Mouse (Mus musculus): ENCODE results near the gene Mns1. TPM values are rescaled to one million over a fixed set of nuclear protein-coding genes. Genes with fewer than 3 reads are reported as not detected.

Gene Mns1
- polyA plus RNA-seq, 1 experiment from 2014 or later = 13.4 TPM

DNA sequence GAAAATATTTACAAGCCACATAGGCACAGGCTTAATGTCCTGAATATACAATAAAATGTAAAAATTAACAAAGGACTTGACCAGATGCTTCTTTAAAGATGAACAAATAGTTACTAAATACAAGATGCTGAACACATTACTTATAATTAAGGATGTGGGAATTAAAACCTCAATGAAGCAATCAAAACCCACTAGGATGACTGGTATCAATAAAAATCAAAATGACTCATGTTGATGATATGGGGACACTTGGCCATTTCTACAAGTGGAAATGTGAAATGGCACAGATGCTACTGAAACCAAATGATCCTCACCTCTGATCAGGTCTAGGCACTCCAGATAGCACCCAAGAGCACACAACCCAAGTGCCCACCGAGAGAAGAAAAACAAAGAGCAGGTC, 27.0 kb downstream of the Mns1 start:
- no peak for TF ChIP-seq CTCF (IDR thresholded peaks at IDR 0.05; ENCODE audit: low read depth)
- H3K4me2 ChIP-seq (ENCODE audit: low read length) = no peak overlapping the region
- no peak overlapping the region for H3K9ac ChIP-seq (ENCODE audit: low read depth, low read length)
- H3K27ac ChIP-seq = no peak overlapping the region
- no peak overlapping the region for H3K4me3 ChIP-seq (replicated peaks; ENCODE audit: low read depth, low read length)
- no peaks in the 10 kb centered on the region for H3K9me3 ChIP-seq (replicated peaks; ENCODE audit: low read length)
- DNase-seq (ENCODE audit: low spot score) (no peak), ATAC-seq (replicated peaks; ENCODE audit: low FRiP score, low read depth) (no peak)
- H3K27me3 ChIP-seq (ENCODE audit: insufficient read depth, low read length) = no peaks in the 10 kb centered on the region
- no peaks in the 10 kb centered on the region for H3K36me3 ChIP-seq (ENCODE audit: insufficient read depth, low read length)
- H3K4me1 ChIP-seq (replicated peaks; ENCODE audit: insufficient read depth, low read length) = no peaks in the 10 kb centered on the region
- 88% methylated on average over 1 of the region's 1 CpGs for WGBS

DNA sequence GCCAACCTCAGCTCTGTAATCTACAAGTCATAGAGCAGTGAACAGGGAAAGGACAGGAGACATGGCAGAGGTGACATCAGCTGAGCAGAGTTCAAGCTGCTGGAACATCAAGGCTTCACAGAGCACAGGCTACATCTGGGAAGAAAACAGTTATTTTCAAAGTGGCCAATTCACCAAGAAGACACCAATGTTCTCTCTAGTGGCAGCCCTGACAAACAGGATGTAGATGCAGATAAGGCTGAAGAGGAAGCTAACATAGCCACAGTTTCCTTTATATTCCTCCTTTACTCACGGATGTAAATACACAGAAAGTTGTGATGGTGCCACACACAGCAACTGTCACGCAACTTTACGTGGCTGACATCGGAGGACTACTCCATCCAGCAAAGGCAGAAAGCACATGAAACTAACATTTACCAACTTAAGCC, 28.0 kb downstream of the Mns1 start:
- Histone ChIP-seq H3K27me3 (ENCODE audit: insufficient read depth, low read length) (no peaks in the 10 kb centered on the region), H3K27ac (no peak overlapping the region), H3K4me2 (ENCODE audit: low read length) (no peak overlapping the region), H3K9me3 (replicated peaks; ENCODE audit: low read length) (no peaks in the 10 kb centered on the region), H3K9ac (ENCODE audit: low read depth, low read length) (no peak overlapping the region), H3K4me1 (replicated peaks; ENCODE audit: insufficient read depth, low read length) (no peaks in the 10 kb centered on the region), H3K4me3 (replicated peaks; ENCODE audit: low read depth, low read length) (no peak overlapping the region), H3K36me3 (ENCODE audit: insufficient read depth, low read length) (no peaks in the 10 kb centered on the region)
- no peak for DNase-seq (ENCODE audit: low spot score)
- ATAC-seq (replicated peaks; ENCODE audit: low FRiP score, low read depth) = no peak
- 83% methylated on average over 4 of the region's 4 CpGs for WGBS
- no peak for TF ChIP-seq CTCF (IDR thresholded peaks at IDR 0.05; ENCODE audit: low read depth)

DNA sequence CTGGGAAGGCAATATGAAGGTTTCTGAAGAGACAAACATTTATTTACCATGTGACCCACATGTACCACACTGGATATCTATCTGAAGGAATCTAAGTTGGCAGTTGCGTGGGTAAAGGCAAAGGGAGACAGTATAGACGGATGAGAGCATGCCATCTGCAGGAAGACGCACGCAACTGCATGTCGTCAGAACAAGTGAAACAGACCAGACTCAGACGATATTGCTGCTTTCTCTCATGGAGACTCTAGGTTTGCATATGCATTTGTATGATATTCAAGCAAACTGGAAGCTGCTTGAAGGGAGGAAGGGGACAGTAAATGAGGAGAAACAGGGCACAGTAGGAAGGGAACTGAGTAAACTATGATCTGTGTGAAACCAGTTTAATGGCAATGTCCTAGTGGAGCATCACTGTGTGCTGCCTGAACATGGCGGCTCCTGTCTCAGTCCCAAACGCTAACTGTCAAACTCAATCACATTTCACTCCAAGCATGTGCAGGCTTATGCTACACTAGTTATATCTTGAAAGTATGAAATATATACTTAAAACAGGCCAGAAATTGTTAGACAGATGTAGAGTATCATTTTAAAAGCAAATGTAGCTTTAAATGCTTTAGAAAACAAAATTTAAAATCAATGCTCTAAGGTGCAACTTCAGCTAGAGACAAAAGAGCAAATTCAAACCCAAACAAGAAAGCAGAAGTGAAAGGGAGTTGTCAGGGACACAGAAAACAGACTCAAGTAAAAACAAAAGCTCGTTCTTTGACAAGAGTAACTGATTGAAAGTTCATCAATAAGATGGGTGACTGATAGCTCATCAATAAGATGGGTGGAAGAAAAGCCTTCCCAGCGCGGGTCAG, 30.0 kb downstream of the Mns1 start:
- H3K36me3 ChIP-seq (ENCODE audit: insufficient read depth, low read length) = 0 out of 2 replicates have a peak, but pooled peaks cover 4% of the 10 kb centered on the region
- no peak for ATAC-seq (replicated peaks; ENCODE audit: low FRiP score, low read depth)
- no peak overlapping the region for H3K27ac ChIP-seq
- peak; percentile 63 for TF ChIP-seq CTCF (IDR thresholded peaks at IDR 0.05; ENCODE audit: low read depth)
- H3K9me3 ChIP-seq (replicated peaks; ENCODE audit: low read length) = no peaks in the 10 kb centered on the region
- peak; percentile 39 for DNase-seq (ENCODE audit: low spot score)
- H3K9ac ChIP-seq (ENCODE audit: low read depth, low read length) = no peak overlapping the region
- H3K4me1 ChIP-seq (replicated peaks; ENCODE audit: insufficient read depth, low read length) = no peaks in the 10 kb centered on the region
- WGBS = 66% methylated on average over 11 of the region's 11 CpGs
- H3K4me2 ChIP-seq (ENCODE audit: low read length) = no peak overlapping the region
- H3K27me3 ChIP-seq (ENCODE audit: insufficient read depth, low read length) = no peaks in the 10 kb centered on the region
- H3K4me3 ChIP-seq (replicated peaks; ENCODE audit: low read depth, low read length) = no peak overlapping the region

DNA sequence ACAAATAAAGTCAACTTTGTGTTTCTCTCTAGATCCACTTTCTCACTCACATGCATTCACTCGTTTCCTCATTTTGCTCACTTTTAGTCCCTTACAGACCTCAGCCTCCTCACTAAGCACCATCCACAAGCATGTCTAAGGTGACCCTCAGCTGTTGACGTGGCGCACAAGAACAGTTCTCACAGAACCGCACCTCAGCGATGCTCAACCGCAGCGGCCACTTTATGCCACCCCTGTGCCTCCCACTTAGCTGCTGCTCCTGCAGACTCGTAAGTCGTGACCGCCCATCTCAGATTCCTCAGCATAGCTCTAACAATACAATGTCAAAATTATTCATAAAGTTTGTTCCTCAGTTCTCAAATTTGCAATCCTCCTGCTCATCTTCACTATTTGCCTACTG, 30.8 kb downstream of the Mns1 start:
- Histone ChIP-seq H3K9me3 (replicated peaks; ENCODE audit: low read length) (no peaks in the 10 kb centered on the region), H3K4me1 (replicated peaks; ENCODE audit: insufficient read depth, low read length) (no peaks in the 10 kb centered on the region), H3K4me2 (ENCODE audit: low read length) (no peak overlapping the region), H3K27ac (no peak overlapping the region), H3K36me3 (ENCODE audit: insufficient read depth, low read length) (0 out of 2 replicates have a peak, but pooled peaks cover 4% of the 10 kb centered on the region), H3K9ac (ENCODE audit: low read depth, low read length) (no peak overlapping the region), H3K4me3 (replicated peaks; ENCODE audit: low read depth, low read length) (no peak overlapping the region), H3K27me3 (ENCODE audit: insufficient read depth, low read length) (no peaks in the 10 kb centered on the region)
- DNase-seq (ENCODE audit: low spot score) (no peak), ATAC-seq (replicated peaks; ENCODE audit: low FRiP score, low read depth) (no peak)
- WGBS = 87% methylated on average over 10 of the region's 10 CpGs
- no peak for TF ChIP-seq CTCF (IDR thresholded peaks at IDR 0.05; ENCODE audit: low read depth)

DNA sequence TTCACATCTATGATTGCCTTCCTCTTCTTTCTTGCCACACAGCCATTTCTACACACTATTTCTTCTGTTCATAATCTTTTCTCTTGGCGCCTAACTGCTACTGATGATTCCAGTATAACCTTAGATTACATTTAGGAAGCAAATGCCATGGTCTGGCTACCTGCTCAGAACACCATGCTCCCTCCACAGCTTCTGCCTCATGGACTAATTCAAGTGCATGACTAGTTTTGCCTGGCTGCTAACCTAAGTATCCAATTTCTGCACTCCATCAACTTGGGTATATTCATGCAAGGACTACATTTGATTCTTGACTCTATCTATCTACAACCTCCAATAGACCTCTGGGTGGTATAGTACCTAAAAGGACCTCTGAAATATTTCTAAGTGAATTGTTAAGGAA, 32.0 kb downstream of the Mns1 start:
- DNase-seq (ENCODE audit: low spot score) = no peak
- no peaks in the 10 kb centered on the region for H3K9me3 ChIP-seq (replicated peaks; ENCODE audit: low read length)
- WGBS = 100% methylated on average over 1 of the region's 1 CpGs
- no peak overlapping the region for H3K4me3 ChIP-seq (replicated peaks; ENCODE audit: low read depth, low read length)
- TF ChIP-seq CTCF (IDR thresholded peaks at IDR 0.05; ENCODE audit: low read depth) = no peak
- H3K27ac ChIP-seq = no peak overlapping the region
- H3K36me3 ChIP-seq (ENCODE audit: insufficient read depth, low read length) = 0 out of 2 replicates have a peak, but pooled peaks cover 4% of the 10 kb centered on the region
- no peak overlapping the region for H3K4me2 ChIP-seq (ENCODE audit: low read length)
- H3K9ac ChIP-seq (ENCODE audit: low read depth, low read length) = no peak overlapping the region
- no peaks in the 10 kb centered on the region for H3K4me1 ChIP-seq (replicated peaks; ENCODE audit: insufficient read depth, low read length)
- H3K27me3 ChIP-seq (ENCODE audit: insufficient read depth, low read length) = no peaks in the 10 kb centered on the region
- no peak for ATAC-seq (replicated peaks; ENCODE audit: low FRiP score, low read depth)

DNA sequence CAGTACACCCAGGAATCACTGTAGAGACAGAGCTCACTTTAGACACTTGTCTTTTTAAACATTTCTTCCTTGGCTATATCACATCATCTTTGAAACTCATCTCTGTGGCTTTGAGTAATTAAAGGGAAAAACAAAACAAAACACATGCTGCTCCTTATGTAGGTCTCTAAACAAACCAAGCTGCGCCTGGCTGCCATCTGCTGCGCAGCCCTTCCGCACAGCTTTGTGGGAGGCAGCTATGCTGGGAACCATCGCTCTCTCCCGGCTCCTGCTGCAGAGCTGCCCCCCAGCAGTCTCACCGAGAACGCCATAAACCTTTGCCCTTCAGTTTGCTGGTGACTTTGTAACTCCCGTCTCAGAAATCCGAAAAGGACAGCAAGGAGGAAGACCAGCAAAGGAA, 37.7 kb downstream of the Mns1 start:
- no peak for ATAC-seq (replicated peaks; ENCODE audit: low FRiP score, low read depth)
- no peak overlapping the region for H3K9ac ChIP-seq (ENCODE audit: low read depth, low read length)
- no peak overlapping the region for H3K27ac ChIP-seq
- DNase-seq (ENCODE audit: low spot score) = no peak
- H3K36me3 ChIP-seq (ENCODE audit: insufficient read depth, low read length) = 0 out of 2 replicates have a peak, but pooled peaks cover 11% of the 10 kb centered on the region
- H3K4me1 ChIP-seq (replicated peaks; ENCODE audit: insufficient read depth, low read length) = no peaks in the 10 kb centered on the region
- H3K27me3 ChIP-seq (ENCODE audit: insufficient read depth, low read length) = no peaks in the 10 kb centered on the region
- 46% methylated on average over 9 of the region's 9 CpGs for WGBS
- H3K4me3 ChIP-seq (replicated peaks; ENCODE audit: low read depth, low read length) = no peak overlapping the region
- no peak for TF ChIP-seq CTCF (IDR thresholded peaks at IDR 0.05; ENCODE audit: low read depth)
- no peaks in the 10 kb centered on the region for H3K9me3 ChIP-seq (replicated peaks; ENCODE audit: low read length)
- no peak overlapping the region for H3K4me2 ChIP-seq (ENCODE audit: low read length)

Measured in kidney, postnatal 0 days (tissue).